Mouse (Mus musculus) limb, embryonic 11.5 days (tissue): ENCODE data around the gene Gpr158. TPM values are rescaled to one million over a fixed set of nuclear protein-coding genes. Genes with fewer than 3 reads are reported as not detected.

Experiments used
- ATAC-seq: fragments of 200-750 bp; cut with Nextera tagmentation; 2 replicates; pipeline ENCODE4 v1.8.0; 2017; ENCODE audit warnings: low read depth; ENCODE audit not compliant: insufficient number of reproducible peaks, low FRiP score, low TSS enrichment
- DNase-seq: peaks from one replicate; pipeline ENCODE4 v3.0.0-alpha.2; 2015; ENCODE audit warnings: low spot score
- H3K27ac ChIP-seq: fragments of 300-500 bp; sonication (generic); replicated peaks from 2 replicates; pipeline ENCODE4 v1.5.1; 2014; ENCODE audit warnings: low read depth, mild to moderate bottlenecking, low read length
- H3K27me3 ChIP-seq: fragments of 300-500 bp; sonication (generic); 2 replicates; pipeline ENCODE4 v1.6.1; 2014; ENCODE audit warnings: mild to moderate bottlenecking, low read length, mixed read lengths; ENCODE audit not compliant: control insufficient read depth, insufficient read depth
- H3K36me3 ChIP-seq: fragments of 300-500 bp; sonication (generic); 2 replicates; pipeline ENCODE4 v1.6.1; 2014; ENCODE audit warnings: mild to moderate bottlenecking, low read length, moderate library complexity, mixed read lengths; ENCODE audit not compliant: control insufficient read depth, insufficient read depth
- H3K4me1 ChIP-seq: fragments of 300-500 bp; sonication (generic); 2 replicates; pipeline ENCODE4 v1.6.1; 2014; ENCODE audit warnings: low read length, mixed read lengths; ENCODE audit not compliant: control insufficient read depth, insufficient read depth
- H3K4me2 ChIP-seq: fragments of 300-500 bp; sonication (generic); 2 replicates; pipeline ENCODE4 v1.6.1; 2014; ENCODE audit warnings: low read depth, mild to moderate bottlenecking, moderate library complexity; ENCODE audit not compliant: severe bottlenecking
- H3K4me3 ChIP-seq: fragments of 300-500 bp; sonication (generic); 2 replicates; pipeline ENCODE4 v1.5.1; 2014; ENCODE audit warnings: low read depth, low read length
- H3K9ac ChIP-seq: fragments of 300-500 bp; sonication (generic); 2 replicates; pipeline ENCODE4 v1.6.1; 2014; ENCODE audit warnings: mild to moderate bottlenecking, low read length
- H3K9me3 ChIP-seq: fragments of 300-500 bp; sonication (generic); 2 replicates; pipeline ENCODE4 v1.6.1; 2016; ENCODE audit warnings: low read length; ENCODE audit not compliant: control insufficient read depth
- WGBS: fragments of 180-500 bp; shearing (Covaris S2); extraction: QIAGEN DNeasy Blood & Tissue Kit; methylation state at CpG from one replicate; pipeline ENCODE4 v1.1.7; 2014; 5-methylcytosine and 5-hydroxymethylcytosine counted together
- polyA plus RNA-seq: library from polyadenylated mRNA; unstranded; fragments of >200 nt; fragmentation: Nextera tagmentation; extraction: Ambion mirVana; gene quantifications from 2 replicates; pipeline ENCODE4 v1.2.1, GENCODE M21; 2014

Gpr158 gene
- polyA plus RNA-seq, 1 experiment from 2014 or later, result not detected

GRCm38 (mm10) chr2:21496881-21497280, 129.5 kb downstream of the Gpr158 start:
- no peak for ATAC-seq
- Histone ChIP-seq H3K4me3 (no peak overlapping the region), H3K9me3 (no peaks in the 10 kb centered on the region), H3K4me1 (no peaks in the 10 kb centered on the region), H3K27ac (no peak overlapping the region), H3K36me3 (no peaks in the 10 kb centered on the region), H3K9ac (no peak overlapping the region), H3K27me3 (no peaks in the 10 kb centered on the region), H3K4me2 (no peak overlapping the region)
- no peak for DNase-seq
- WGBS, result 91% methylated on average over 3 of the region's 3 CpGs

DNA sequence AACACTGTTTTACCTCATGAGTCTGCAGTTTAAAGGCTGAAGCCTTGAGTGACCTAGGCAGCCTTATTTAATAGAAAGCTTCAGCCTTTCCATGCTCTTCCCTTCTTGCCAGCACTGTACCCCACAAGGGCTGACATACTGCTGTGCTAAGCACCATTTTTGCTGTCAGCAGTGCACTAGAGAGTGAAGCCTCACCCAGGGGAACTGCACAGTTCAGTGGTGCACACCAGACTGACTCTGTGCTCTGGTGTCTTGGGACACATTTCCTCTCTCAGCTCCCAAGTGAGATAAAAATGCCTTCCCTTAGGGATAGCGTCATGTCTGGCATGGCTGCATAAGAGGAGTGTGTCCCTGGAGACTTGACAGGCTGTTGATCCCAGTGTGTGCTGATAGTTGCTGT, 130.6 kb downstream of the Gpr158 start:
- H3K4me1 ChIP-seq, result no peaks in the 10 kb centered on the region
- DNase-seq (no peak), ATAC-seq (no peak)
- H3K27ac ChIP-seq, result no peak overlapping the region
- 78% methylated on average over 1 of the region's 1 CpGs for WGBS
- no peak overlapping the region for H3K9ac ChIP-seq
- H3K36me3 ChIP-seq, result no peaks in the 10 kb centered on the region
- no peak overlapping the region for H3K4me2 ChIP-seq
- H3K9me3 ChIP-seq, result no peaks in the 10 kb centered on the region
- H3K27me3 ChIP-seq, result no peaks in the 10 kb centered on the region
- H3K4me3 ChIP-seq, result no peak overlapping the region

DNA sequence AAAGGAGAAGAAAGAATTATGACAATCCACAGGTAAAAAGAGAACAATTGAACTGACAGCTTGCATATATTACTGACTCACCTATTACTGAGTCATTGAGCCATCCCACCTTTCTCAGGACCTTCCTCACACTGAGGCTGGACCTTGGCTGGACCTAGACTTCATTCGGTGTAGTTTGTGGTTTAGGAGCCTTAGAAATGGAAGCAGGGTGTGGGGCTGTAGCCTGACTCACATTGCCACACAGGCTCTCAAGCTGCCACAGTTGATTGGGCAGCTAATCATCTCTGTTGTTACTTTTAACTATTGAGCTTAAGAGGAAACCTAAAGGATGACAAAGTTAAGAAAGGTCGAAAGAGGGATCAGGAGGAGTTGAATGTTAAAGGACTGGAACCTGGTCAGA, 132.1 kb downstream of the Gpr158 start:
- H3K9ac ChIP-seq, result no peak overlapping the region
- H3K4me1 ChIP-seq, result no peaks in the 10 kb centered on the region
- H3K36me3 ChIP-seq, result no peaks in the 10 kb centered on the region
- H3K27me3 ChIP-seq, result no peaks in the 10 kb centered on the region
- H3K4me2 ChIP-seq, result no peak overlapping the region
- no peak overlapping the region for H3K4me3 ChIP-seq
- DNase-seq (no peak), ATAC-seq (no peak)
- no peak overlapping the region for H3K27ac ChIP-seq
- H3K9me3 ChIP-seq, result no peaks in the 10 kb centered on the region
- WGBS, result 77% methylated on average over 2 of the region's 2 CpGs

GRCm38 (mm10) chr2:21507449-21507848, 140.1 kb downstream of the Gpr158 start:
- no peaks in the 10 kb centered on the region for H3K36me3 ChIP-seq
- H3K4me3 ChIP-seq, result no peak overlapping the region
- H3K9me3 ChIP-seq, result no peaks in the 10 kb centered on the region
- H3K27me3 ChIP-seq, result no peaks in the 10 kb centered on the region
- no peak overlapping the region for H3K4me2 ChIP-seq
- WGBS, result 67% methylated on average over 1 of the region's 1 CpGs
- ATAC-seq (no peak), DNase-seq (no peak)
- no peak overlapping the region for H3K9ac ChIP-seq
- H3K27ac ChIP-seq, result no peak overlapping the region
- no peaks in the 10 kb centered on the region for H3K4me1 ChIP-seq

- H3K9ac ChIP-seq, result no peak overlapping the region
- ATAC-seq (no peak), DNase-seq (no peak)
- H3K36me3 ChIP-seq, result no peaks in the 10 kb centered on the region
- H3K27ac ChIP-seq, result no peak overlapping the region
- no peaks in the 10 kb centered on the region for H3K9me3 ChIP-seq
- H3K4me2 ChIP-seq, result no peak overlapping the region
- H3K27me3 ChIP-seq, result no peaks in the 10 kb centered on the region
- no peak overlapping the region for H3K4me3 ChIP-seq
- no peaks in the 10 kb centered on the region for H3K4me1 ChIP-seq
Observed at GRCm38 (mm10) chr2:21530750-21531149, 163.4 kb downstream of the Gpr158 start.

DNA sequence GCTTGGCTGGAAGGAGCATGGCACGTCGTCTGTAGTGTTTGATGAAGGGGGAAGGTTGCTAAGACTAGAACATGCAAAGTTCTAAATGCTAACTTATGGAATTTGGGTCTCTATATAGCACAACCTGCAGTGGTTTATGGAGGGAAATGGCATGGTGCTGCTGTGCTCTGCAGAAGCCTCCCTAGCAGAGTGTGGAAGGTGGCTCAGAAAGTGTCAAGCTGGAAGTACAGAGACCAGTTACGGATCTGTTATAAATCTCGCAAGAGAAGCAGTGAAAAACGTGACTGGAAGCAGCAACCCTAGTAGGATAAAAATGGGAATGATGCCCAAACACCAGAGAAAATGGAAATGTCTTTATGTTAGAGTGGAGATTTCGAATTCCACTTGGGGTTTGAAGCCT, 251.8 kb downstream of the Gpr158 start:
- no peak overlapping the region for H3K4me3 ChIP-seq
- no peaks in the 10 kb centered on the region for H3K9me3 ChIP-seq
- H3K36me3 ChIP-seq, result no peaks in the 10 kb centered on the region
- no peaks in the 10 kb centered on the region for H3K27me3 ChIP-seq
- ATAC-seq, result no peak
- H3K9ac ChIP-seq, result no peak overlapping the region
- DNase-seq, result no peak
- WGBS, result 69% methylated on average over 6 of the region's 6 CpGs
- H3K4me1 ChIP-seq, result no peaks in the 10 kb centered on the region
- no peak overlapping the region for H3K4me2 ChIP-seq
- no peak overlapping the region for H3K27ac ChIP-seq

- Histone ChIP-seq H3K4me1 (no peaks in the 10 kb centered on the region), H3K4me3 (no peak overlapping the region), H3K27me3 (no peaks in the 10 kb centered on the region), H3K9me3 (no peaks in the 10 kb centered on the region), H3K27ac (no peak overlapping the region), H3K4me2 (no peak overlapping the region), H3K36me3 (no peaks in the 10 kb centered on the region), H3K9ac (no peak overlapping the region)
- DNase-seq (no peak), ATAC-seq (no peak)
- 74% methylated on average over 1 of the region's 1 CpGs for WGBS
Observed at GRCm38 (mm10) chr2:21632136-21632535, 264.8 kb downstream of the Gpr158 start.

DNA sequence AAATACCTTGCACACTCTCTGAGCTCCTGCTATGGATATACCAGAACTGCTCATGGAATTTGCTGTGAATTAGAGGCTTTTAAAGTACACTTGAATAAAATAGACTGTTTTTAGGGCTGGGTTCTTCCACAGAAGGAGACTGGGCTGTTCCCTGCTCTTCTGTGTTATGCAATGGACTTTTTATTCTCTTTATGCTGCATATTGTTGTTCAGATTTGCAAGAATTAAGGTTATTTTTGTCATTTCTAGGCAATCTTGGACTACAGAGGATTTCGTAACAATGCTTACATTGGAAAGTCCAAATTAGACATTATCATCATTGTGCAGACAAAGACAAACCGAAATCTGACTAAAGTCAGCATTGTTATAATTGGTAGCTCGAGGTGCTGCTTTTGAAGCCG, 298.4 kb downstream of the Gpr158 start:
- Histone ChIP-seq H3K36me3 (no peaks in the 10 kb centered on the region), H3K4me2 (no peak overlapping the region), H3K9ac (no peak overlapping the region), H3K27me3 (no peaks in the 10 kb centered on the region), H3K9me3 (no peaks in the 10 kb centered on the region), H3K4me3 (no peak overlapping the region), H3K27ac (no peak overlapping the region), H3K4me1 (no peaks in the 10 kb centered on the region)
- ATAC-seq (no peak), DNase-seq (no peak)
- 85% methylated on average over 4 of the region's 4 CpGs for WGBS

DNA sequence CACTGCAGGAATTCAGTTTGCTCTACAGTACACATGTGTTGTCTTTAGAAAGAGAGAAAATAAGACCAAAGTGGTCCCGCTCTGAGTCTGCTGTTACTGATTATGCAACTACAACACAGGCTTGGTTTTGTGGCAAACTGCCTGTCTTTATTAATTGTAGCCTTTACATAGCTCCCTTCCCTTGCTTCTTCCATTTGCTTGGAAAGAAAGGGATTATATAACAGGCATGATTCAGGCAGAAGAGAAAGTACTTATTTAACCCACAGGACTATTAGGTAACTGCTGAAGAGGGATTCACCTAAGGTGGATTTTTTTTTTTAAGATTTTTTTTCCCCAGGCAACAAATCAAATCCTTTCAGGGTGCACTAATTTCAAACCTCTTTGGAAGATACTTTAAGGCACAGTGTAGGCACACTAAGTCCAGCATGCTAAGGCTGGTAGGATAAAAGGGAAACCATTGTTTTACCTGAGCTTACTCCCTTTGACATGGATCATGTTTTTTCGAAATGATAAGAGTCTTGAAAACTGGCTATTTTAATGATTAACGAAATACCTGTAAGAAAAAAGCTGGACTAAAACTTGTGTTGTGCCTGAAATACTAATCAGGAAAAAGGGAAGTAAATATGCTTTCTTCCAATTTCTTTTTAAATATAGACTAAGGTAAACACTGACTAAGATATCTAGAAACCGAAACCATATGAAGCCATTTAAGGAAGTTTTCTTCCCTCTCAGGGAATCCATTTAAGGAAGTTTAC, 308.9 kb downstream of the Gpr158 start:
- Histone ChIP-seq H3K4me3 (no peak overlapping the region), H3K9ac (no peak overlapping the region), H3K27ac (no peak overlapping the region), H3K4me1 (no peaks in the 10 kb centered on the region), H3K9me3 (no peaks in the 10 kb centered on the region), H3K27me3 (no peaks in the 10 kb centered on the region), H3K4me2 (no peak overlapping the region), H3K36me3 (no peaks in the 10 kb centered on the region)
- DNase-seq (no peak), ATAC-seq (no peak)
- WGBS, result 89% methylated on average over 4 of the region's 4 CpGs
